Mouse (Mus musculus) G1E-ER4 (cell line): ENCODE measurements around the gene Tbc1d13. TPM values are rescaled to one million over a fixed set of nuclear protein-coding genes. Genes with fewer than 3 reads are reported as not detected.

Experiments
- GATA1 ChIP-seq: IDR thresholded peaks from one replicate; pipeline ENCODE4 v1.8.0; 2012; ENCODE audit warnings: low read length, inconsistent platforms
- polyA plus RNA-seq: library from polyadenylated mRNA; stranded (reverse); fragments of >175 nt; gene quantifications from 2 replicates; pipeline ENCODE4 v1.2.3, GENCODE M21; 2012

The Tbc1d13 gene
- polyA plus RNA-seq, 1 experiment = 26.0 TPM

GRCm38 (mm10) chr2:30199984-30200383, 66.4 kb downstream of the Tbc1d13 start:
- TF ChIP-seq GATA1 = no peak

- no peak for TF ChIP-seq GATA1
These were observed 66.9 kb downstream of the Tbc1d13 start for GRCm38 (mm10) chr2:30200388-30200925.

Other genes with a start within 250 kb of the Tbc1d13 start
- gene Odf2, start 244.5 kb upstream of the Tbc1d13 start, polyA plus RNA-seq = 16.8 and 23.7 TPM in 2 replicates
- gene Gle1, start 198.3 kb upstream of the Tbc1d13 start, polyA plus RNA-seq = 62.7 and 85.8 TPM in 2 replicates
- gene Sptan1, start 168.2 kb upstream of the Tbc1d13 start, polyA plus RNA-seq = 3.4 and 4.7 TPM in 2 replicates
- gene Wdr34, start 84.9 kb upstream of the Tbc1d13 start, polyA plus RNA-seq = 29.5 and 36.5 TPM in 2 replicates
- gene Set, start 76.4 kb upstream of the Tbc1d13 start, polyA plus RNA-seq = 618 and 765 TPM in 2 replicates
- gene Pkn3, start 56.1 kb upstream of the Tbc1d13 start, polyA plus RNA-seq = 26.9 and 29.7 TPM in 2 replicates
- gene Zdhhc12, start 40.1 kb upstream of the Tbc1d13 start, polyA plus RNA-seq = 42.0 and 45.2 TPM in 2 replicates
- gene Zer1, start 9.2 kb upstream of the Tbc1d13 start, polyA plus RNA-seq = 11.1 and 18.6 TPM in 2 replicates
- gene Endog, start 37.7 kb downstream of the Tbc1d13 start, polyA plus RNA-seq = 53.8 and 67.9 TPM in 2 replicates
- gene Spout1, start 44.7 kb downstream of the Tbc1d13 start, polyA plus RNA-seq = 50.7 and 54.1 TPM in 2 replicates
- 4.8 and 16.9 TPM in 2 replicates for gene Kyat1, start 72.1 kb downstream of the Tbc1d13 start, polyA plus RNA-seq
- gene Lrrc8a, start 104.0 kb downstream of the Tbc1d13 start, polyA plus RNA-seq = 3.8 and 6.4 TPM in 2 replicates
- 0.53 and 2.0 TPM in 2 replicates for gene Gm28035, start 106.8 kb downstream of the Tbc1d13 start, polyA plus RNA-seq
- 0.10 and 0.15 TPM in 2 replicates for gene Phyhd1, start 132.5 kb downstream of the Tbc1d13 start, polyA plus RNA-seq
- not detected in 2 replicates for gene Gm28038, start 147.3 kb downstream of the Tbc1d13 start, polyA plus RNA-seq
- gene Dolk, start 152.6 kb downstream of the Tbc1d13 start, polyA plus RNA-seq = 5.8 and 8.4 TPM in 2 replicates
- 108 and 109 TPM in 2 replicates for gene Nup188, start 152.7 kb downstream of the Tbc1d13 start, polyA plus RNA-seq
- gene Sh3glb2, start 225.6 kb downstream of the Tbc1d13 start, polyA plus RNA-seq = 38.7 and 40.7 TPM in 2 replicates
- 16.3 and 17.9 TPM in 2 replicates for gene Miga2, start 230.5 kb downstream of the Tbc1d13 start, polyA plus RNA-seq